In the genomic region with DNA sequence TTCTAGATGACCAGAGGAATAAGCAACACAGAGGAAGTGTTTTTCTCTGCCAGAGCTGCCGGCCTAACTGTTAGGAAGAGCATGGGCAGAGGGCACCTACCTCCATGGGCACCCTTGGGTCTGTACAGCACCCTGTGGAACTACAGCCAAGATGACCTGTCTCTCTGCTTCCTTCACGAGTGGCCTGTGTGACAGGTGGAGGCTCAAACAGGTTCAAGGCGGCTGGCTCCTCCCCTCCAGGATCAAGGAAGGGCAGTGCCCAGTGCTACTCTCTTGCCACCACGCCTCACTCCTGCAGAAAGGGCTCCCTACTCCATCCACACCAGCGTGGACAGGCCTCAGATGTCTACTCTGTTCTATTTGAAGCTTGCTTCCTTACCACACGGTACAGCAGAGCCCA, we compare ENCODE assay signal across 12 mouse cellular contexts. TPM values are rescaled to one million over a fixed set of nuclear protein-coding genes. Genes with fewer than 3 reads are reported as not detected.
"Had no signal": no experiment of that assay in that cellular context is flagged by ENCODE, and none has a peak within 500 bp of the region (broad histone marks: within the 10 kb centered on the region; RNA-seq: fewer than 3 reads in every experiment).

No protein-coding gene starts in this region.

- H3K9ac ChIP-seq: liver, embryonic 15.5 days; midbrain, embryonic 13.5 days had no signal

- DNase-seq: kidney, adult 9 months; liver; lung, adult 2 months; lung, postnatal 36 days; right cerebral cortex, postnatal 14 days; thymus, adult 2 months; thymus, postnatal 25 days had no signal

- H3K27me3 ChIP-seq: liver, embryonic 15.5 days; midbrain, embryonic 13.5 days had no signal

- H3K27ac ChIP-seq: hindbrain, postnatal 0 days; layer of hippocampus, adult 2 months; liver, embryonic 15.5 days; midbrain, embryonic 13.5 days had no signal

- H3K4me3 ChIP-seq: layer of hippocampus, adult 2 months; liver, embryonic 15.5 days; midbrain, embryonic 13.5 days had no signal

- ATAC-seq: hindbrain, postnatal 0 days; midbrain, embryonic 13.5 days had no signal

- H3K4me2 ChIP-seq: liver, embryonic 15.5 days; midbrain, embryonic 13.5 days had no signal

- H3K9me3 ChIP-seq: liver, embryonic 15.5 days; midbrain, embryonic 13.5 days had no signal

RNA-seq across cellular contexts. Expression of a gene that starts 12.4 kb away (rescaled TPM):
- total RNA-seq: megakaryocyte progenitor cell, adult 5-6 weeks had no signal
